Mouse (Mus musculus): ENCODE measurements around the gene P2ry13.

DNA sequence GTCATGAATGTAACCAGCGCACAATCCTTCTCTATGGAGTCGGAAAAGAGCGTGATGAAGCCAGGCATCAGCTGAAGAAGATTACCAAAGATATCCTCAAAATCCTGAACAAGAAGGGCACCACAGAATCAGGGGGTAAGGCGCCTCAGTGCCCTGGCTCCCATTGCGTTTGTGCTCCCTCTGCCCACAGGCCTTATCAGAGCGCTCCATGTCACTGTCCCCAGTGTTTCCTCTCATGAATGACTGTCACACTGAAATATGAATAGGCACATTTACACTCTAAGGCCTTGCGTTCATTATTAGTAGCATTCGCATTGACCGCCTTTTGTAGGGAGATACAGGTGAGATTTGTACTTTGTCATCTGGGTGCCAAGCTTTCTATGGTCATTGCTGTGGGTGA is 17.0 kb upstream of the P2ry13 start:
- no peak for TF ChIP-seq CTCF (IDR thresholded peaks at IDR 0.05; ENCODE audit: low read depth)
- TF ChIP-seq EP300 (optimal IDR thresholded peaks at IDR 0.05): no peak

All from stomach, postnatal 0 days (tissue).